Mouse (Mus musculus) yolk sac, embryonic 10.5 days (tissue): ENCODE results near the gene Adcy6.
A peak's percentile ranks its signal among the peaks of the same experiment; 100 is the strongest.
"Not testable (repeated sequence)": the region's sequence is repeated elsewhere in the genome, so short reads cannot be mapped to it uniquely, and the experiment has no call there.

ENCODE experiments used
- DNase-seq: peaks from one replicate; pipeline ENCODE4 v3.0.0-alpha.2; 2017; ENCODE audit warnings: low spot score

Adcy6 gene

GRCm38 (mm10) chr15:98602191-98602881, 7.5 kb downstream of the Adcy6 start:
- no peak for DNase-seq

- no peak for DNase-seq
Measured at GRCm38 (mm10) chr15:98601832-98602190, 8.1 kb downstream of the Adcy6 start.

GRCm38 (mm10) chr15:98600036-98600709, 9.7 kb downstream of the Adcy6 start:
- DNase-seq = no peak

GRCm38 (mm10) chr15:98596609-98597008, 13.3 kb downstream of the Adcy6 start:
- no peak for DNase-seq

- DNase-seq = no peak
Measured at GRCm38 (mm10) chr15:98595049-98595448, 14.8 kb downstream of the Adcy6 start.

- DNase-seq = no peak
Measured at GRCm38 (mm10) chr15:98594193-98594592, 15.7 kb downstream of the Adcy6 start.

- DNase-seq = no peak
Measured at GRCm38 (mm10) chr15:98591396-98591795, 18.5 kb downstream of the Adcy6 start.

GRCm38 (mm10) chr15:98589640-98590336, 20.1 kb downstream of the Adcy6 start:
- DNase-seq = no peak

- no peak for DNase-seq
Measured at GRCm38 (mm10) chr15:98587751-98588150, 22.1 kb downstream of the Adcy6 start.

- not testable (repeated sequence) for DNase-seq
Measured at GRCm38 (mm10) chr15:98586141-98586540, 23.7 kb downstream of the Adcy6 start.

- no peak for DNase-seq
Measured at GRCm38 (mm10) chr15:98585421-98585820, 24.5 kb downstream of the Adcy6 start.

- no peak for DNase-seq
Measured at GRCm38 (mm10) chr15:98582996-98583395, 26.9 kb downstream of the Adcy6 start.

- DNase-seq = no peak
Measured at GRCm38 (mm10) chr15:98582410-98582809, 27.5 kb downstream of the Adcy6 start.

GRCm38 (mm10) chr15:98579795-98580464, 29.9 kb downstream of the Adcy6 start:
- peak; percentile 73 for DNase-seq

GRCm38 (mm10) chr15:98579310-98579709, 30.6 kb downstream of the Adcy6 start:
- no peak for DNase-seq

GRCm38 (mm10) chr15:98573293-98573692, 36.6 kb downstream of the Adcy6 start:
- no peak for DNase-seq

GRCm38 (mm10) chr15:98570873-98571538, 38.9 kb downstream of the Adcy6 start, which contains the start of the genes Ccnt1 and 4930415O20Rik:
Ccnt1 (minus strand) TSS chr15:98570923.
4930415O20Rik (plus strand) TSS chr15:98571004.
- DNase-seq = no peak

GRCm38 (mm10) chr15:98569795-98570365, 40.0 kb downstream of the Adcy6 start:
- DNase-seq = no peak

- no peak for DNase-seq
Measured at GRCm38 (mm10) chr15:98569216-98569615, 40.7 kb downstream of the Adcy6 start.

- DNase-seq = peak; percentile 90
Measured at GRCm38 (mm10) chr15:98568256-98569033, 41.4 kb downstream of the Adcy6 start.
